Mouse (Mus musculus) cerebellum, adult (tissue): ENCODE data around the gene Ing2.

Experiments used
- ATAC-seq: cut with Nextera tagmentation; 2 replicates; pipeline ENCODE4 v1.9.2; 2017; ENCODE audit warnings: mild to moderate bottlenecking, moderate library complexity, mixed read lengths; ENCODE audit not compliant: insufficient number of reproducible peaks, low FRiP score, low TSS enrichment

The Ing2 gene

DNA sequence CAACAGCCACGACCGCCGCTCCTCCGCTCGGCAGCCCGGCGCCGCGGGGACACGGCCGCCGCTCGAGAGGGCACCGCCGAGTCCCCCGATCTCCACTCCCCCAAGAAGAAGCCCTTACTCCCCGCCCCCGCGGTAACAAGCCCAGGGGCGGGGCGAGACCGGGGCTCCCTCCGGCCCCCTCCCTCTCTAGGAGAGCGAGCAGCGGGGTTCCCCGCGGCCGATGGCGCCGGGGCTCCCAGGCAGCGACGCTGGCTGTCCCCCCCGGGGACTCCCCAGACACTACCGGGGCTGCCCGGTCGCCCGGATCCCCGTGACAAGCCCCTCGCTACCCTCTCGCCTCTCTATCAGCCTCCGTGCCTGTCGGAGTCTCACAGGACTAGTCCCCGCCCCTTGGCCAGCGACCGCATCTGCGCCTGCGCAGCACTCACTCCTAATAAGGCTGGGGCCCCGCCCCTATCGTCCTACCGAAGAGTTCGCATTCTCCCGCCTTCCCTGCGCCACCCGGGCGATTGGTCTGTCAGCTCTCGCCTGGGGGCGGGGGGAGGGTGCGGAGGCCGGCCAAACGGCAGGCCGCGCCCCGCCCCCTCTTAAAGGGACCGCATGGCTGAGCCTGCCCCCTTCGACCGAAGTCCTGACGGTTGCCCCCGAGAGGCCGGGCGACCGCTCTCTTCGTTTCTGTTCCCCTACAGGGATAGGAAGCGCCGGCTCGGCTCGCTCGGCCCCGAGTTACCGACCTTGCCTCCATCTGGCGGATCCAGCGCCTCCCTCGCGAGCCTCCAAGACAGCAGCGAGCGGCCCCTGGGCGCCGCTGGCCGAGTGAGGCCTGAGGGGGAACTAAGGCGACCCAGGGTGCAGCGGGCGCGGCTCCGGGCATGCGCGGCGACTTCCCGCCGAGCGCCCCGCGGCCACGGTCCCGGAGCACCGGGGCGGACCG, at the start of gene Ing2:
Gene Ing2, minus strand, starts transcription at position 780 of the 934 bp plus-strand sequence.
- peak; percentile 84 for ATAC-seq

GRCm38 (mm10) chr8:47721609-47722008, 46.3 kb upstream of the Ing2 start:
- ATAC-seq = no peak

GRCm38 (mm10) chr8:47718641-47719040, 43.3 kb upstream of the Ing2 start:
- no peak for ATAC-seq

DNA sequence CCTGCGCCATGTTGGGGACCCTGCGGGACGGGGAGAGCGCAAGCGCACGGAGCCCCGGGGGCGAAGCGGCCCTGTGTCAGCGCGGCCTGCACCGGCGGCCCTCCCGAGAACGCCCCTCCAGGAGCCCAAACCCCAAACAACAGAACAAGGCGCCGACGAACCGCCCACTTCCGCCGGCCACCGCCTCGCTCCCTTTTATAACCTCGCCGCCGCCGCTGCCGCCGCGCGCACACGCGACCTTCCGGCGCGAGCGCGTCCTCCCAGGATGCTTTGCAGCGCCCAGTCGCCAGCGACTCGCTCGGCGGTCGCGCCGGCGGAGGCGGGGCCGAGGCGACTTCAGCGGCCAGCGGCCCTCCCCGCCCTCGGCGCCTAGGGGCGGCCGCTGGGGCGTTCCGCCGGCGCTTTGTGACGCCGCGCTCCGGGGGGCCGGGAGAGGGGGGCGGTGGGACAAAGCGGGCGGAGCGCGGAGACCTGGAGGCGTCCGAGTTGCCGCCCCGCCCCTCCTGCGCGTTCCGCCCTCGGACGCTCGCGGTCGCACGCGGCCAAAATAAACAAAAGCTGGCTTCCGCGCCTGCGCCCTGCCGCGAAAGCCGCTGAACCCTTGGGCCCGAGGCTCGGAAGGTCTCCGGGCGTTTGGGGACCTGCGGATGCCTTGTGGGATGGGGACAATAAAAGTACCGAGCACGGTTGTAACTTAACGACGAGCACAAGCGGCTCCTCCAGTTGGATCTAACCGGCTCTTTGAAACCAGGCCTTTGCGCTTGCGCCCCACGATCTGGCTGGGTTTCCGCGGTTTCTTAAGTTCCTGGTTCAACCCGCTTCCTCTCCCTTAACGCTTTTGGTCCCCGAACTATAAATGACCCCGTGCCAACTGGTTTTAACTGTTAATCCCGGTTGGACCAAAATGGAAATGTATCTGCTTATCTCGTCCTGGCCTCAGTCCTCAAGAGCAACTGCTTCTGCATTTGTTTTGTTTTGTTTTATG, 38.7 kb upstream of the Ing2 start, which contains the start of gene Cdkn2aip:
Gene Cdkn2aip, minus strand, starts transcription at position 172 of the 985 bp plus-strand sequence.
- peak; percentile 80 for ATAC-seq

GRCm38 (mm10) chr8:47713171-47713663, 37.9 kb upstream of the Ing2 start:
- peak; percentile 32 for ATAC-seq

GRCm38 (mm10) chr8:47708106-47708505, 32.8 kb upstream of the Ing2 start:
- no peak for ATAC-seq

DNA sequence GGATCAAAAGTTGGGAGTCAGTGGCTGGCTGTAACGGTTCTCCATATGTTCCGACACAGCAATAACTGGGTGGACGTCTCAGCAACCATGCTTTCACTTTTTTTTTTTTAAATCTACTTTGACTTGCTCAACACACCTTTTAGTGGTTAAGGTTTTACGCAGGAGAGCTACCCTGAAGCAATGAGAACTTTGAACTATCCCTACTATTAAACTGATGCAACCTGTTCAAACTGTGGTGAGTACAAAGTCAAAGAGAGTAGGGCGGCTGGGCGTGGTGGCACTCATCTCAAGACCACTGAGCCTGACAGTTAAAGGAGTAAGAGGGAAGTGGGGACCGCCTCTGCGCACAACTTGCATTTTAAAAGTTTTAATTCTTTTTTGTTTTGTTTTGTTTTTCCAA, 31.4 kb upstream of the Ing2 start:
- ATAC-seq = no peak

GRCm38 (mm10) chr8:47702333-47702732, 27.0 kb upstream of the Ing2 start:
- no peak for ATAC-seq

DNA sequence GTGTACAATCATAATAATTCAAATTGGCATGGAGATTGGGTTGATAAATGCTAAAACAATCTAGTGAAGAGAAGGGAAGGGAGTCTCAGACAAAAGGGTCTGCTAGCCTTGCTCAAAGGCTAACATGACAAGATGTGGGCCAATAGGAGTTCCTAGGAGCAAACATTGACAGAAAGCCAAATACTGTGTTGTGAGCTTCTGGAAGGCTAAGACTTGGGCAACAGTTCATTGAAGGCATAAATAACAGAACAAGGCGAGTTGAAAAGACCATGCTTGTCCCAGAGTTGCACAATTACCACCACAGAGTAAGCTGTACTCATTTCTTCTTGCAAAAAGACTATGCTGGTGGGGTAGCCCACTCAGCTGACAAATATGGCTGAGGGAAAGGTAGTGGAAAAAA, 22.3 kb upstream of the Ing2 start:
- ATAC-seq = no peak

DNA sequence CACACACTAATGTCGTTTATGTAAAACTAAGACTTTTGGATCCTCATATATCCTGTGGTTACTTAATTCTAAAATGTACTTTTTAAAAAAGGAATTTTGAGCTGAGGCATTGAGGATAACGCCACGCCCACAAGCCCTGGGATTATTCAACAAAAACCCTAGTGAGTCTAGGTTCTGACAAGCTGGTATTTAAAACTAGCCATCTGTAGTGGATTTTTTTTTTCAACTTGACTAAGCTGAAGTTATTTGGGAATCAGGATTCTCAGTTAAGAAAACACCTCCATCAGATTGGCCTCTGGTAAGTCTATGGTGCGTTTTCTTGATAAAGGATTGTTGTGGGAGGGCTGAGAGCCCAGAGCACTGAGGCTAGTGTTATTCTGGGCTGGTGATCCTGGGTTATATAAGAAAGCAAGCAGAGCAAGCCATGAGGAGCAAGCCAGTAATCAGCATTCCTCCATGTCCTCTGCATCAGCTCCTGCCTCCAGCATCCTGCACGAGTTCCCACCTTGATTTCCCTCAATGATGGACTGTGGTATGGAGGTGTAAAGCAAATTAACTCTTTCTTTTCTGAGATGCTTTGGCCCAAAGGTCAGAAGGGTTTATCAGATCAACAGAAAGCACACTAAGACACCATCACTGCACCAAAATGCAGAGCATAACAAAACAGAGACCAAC, 20.2 kb upstream of the Ing2 start:
- ATAC-seq = no peak

- 0 out of 2 replicates have a peak, but pooled peaks have one; percentile 61 for ATAC-seq
Observed at GRCm38 (mm10) chr8:47693119-47693518, 17.8 kb upstream of the Ing2 start.

DNA sequence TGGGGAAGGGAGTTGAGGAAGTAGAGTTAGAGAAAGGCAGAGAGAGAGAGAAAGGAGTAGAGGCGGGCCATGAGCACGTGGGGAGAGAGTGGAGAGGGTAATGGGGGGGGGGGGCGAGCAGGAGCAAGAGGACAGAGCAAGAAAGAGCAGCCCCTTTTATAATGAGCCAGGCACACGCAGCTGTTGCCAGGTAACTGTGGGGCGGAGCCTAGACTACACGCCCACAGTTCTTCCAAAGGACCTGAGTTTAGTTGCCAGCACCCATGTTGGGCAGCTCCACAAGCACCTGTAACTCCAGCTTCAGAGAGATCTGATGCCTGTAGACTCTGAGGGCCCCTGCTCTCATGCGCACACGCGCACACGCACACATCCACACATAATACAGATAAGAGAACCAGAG, 16.5 kb upstream of the Ing2 start:
- no peak for ATAC-seq

GRCm38 (mm10) chr8:47691303-47691702, 15.9 kb upstream of the Ing2 start:
- ATAC-seq = no peak

DNA sequence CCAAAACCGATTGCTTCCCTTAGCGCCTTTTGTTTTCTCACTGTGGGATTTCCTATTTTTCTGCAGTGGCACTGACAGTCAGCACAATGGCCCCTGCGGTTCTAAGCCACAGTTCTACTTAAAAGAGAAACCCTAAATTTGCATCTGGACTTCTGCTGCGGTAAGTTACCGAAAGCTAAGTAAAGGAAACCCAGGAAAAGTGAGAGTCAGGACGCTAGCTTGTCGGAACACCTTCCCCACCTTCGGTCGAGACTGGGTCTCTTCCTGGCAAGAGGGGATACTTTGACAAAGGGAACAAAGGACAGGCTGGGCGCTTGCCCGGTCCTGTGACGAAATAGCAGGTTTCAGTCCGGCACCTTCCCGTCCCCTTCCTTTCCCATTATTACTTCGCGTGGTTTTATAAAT, 15.3 kb upstream of the Ing2 start:
- ATAC-seq = no peak

DNA sequence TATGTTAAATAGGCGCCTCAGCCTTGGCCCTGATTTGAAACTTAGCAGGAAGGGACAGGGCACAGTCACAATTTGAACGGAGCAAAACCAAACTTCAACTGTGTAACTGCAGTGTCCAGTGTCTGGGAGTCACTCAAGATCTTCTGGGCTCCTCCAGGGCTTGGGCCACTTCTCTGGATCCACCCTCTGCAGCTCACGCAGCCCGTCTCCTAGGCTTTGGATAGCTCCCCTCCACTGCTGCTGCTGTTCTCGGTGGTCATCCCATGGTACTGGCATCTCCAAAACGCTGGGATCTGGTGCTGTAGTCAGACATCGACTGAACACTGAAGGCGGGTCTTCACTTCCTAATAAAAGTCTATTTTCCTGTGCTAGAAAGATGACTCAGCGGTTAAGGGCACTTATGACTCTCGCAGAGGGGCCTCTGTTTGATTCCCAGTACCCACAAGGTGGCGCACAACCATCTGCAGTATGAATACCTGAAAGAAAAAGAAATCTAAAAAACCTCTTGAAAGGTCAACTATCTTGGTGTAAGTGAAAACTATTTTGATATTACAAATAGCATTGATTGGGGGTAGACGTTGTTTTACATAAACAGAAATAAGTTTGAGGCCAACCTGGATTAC, 14.5 kb upstream of the Ing2 start:
- ATAC-seq = no peak

GRCm38 (mm10) chr8:47684441-47684840, 9.1 kb upstream of the Ing2 start:
- ATAC-seq = no peak

GRCm38 (mm10) chr8:47683994-47684393, 8.6 kb upstream of the Ing2 start:
- no peak for ATAC-seq

GRCm38 (mm10) chr8:47680306-47680705, 5.0 kb upstream of the Ing2 start:
- ATAC-seq = no peak

DNA sequence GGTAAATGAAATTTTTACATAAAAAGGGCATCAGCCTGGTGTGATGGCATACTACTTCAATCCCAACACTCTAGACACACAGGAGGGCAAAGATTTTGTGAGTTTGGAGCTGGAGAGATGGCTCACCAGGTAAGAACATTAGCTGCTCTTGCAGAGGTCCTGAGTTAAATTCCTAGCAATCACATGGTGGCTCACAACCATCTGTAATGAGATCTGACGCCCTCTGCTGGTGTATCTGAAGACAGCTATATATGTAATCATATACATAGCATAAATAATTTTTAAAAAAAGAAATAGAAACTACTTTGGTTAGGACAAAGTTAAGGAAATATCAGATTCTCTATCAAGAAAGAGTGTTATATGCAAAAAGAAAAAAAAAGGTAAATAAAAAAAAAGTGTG, 4.2 kb upstream of the Ing2 start:
- ATAC-seq = no peak

DNA sequence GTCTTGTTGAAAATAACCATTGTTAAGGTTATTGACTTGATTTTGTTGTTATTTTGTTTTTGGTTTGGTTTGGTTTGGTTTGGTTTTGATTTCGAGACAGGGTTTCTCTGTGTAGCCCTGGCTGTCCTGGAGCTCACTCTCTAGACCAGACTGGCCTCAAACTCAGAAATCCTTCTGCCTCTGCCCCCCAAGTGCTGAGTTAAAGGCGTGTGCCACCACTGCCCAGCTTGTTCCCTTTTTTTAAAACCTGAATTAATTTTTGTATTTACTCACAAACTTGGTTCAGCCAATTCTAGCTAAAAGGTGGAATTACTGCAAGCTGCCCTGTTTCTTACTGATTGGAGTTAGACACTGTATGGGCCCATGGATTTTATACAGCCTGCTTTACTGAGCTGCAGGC, 1.3 kb upstream of the Ing2 start:
- no peak for ATAC-seq
